Mouse (Mus musculus) heart, adult 2 months (tissue): ENCODE measurements around the gene Zfp157. TPM values are rescaled to one million over a fixed set of nuclear protein-coding genes. Genes with fewer than 3 reads are reported as not detected.
"Not testable (repeated sequence)": the region's sequence is repeated elsewhere in the genome, so short reads cannot be mapped to it uniquely, and the experiment has no call there.

ENCODE experiments used
- DNase-seq, 2 experiments: peaks; one replicate each; pipeline ENCODE4 v3.0.0; 2021
- H3K27ac ChIP-seq: fragments of 200-600 bp; 2 replicates; pipeline ENCODE4 v1.8.1; 2022
- H3K27me3 ChIP-seq: fragments of 200-500 bp; 2 replicates; pipeline ENCODE4 v1.6.1; 2012; ENCODE audit warnings: mild to moderate bottlenecking, low read length, inconsistent platforms, mixed read lengths; ENCODE audit not compliant: control insufficient read depth, insufficient read depth
- H3K36me3 ChIP-seq: fragments of 200-500 bp; 2 replicates; pipeline ENCODE4 v1.6.1; 2012; ENCODE audit warnings: low read length, inconsistent platforms; ENCODE audit not compliant: control insufficient read depth, insufficient read depth
- H3K4me1 ChIP-seq: fragments of 200-500 bp; 2 replicates; pipeline ENCODE4 v1.6.1; 2011; ENCODE audit warnings: low read length; ENCODE audit not compliant: control insufficient read depth, insufficient read depth
- H3K4me3 ChIP-seq: fragments of 200-600 bp; 2 replicates; pipeline ENCODE4 v1.8.1; 2022
- H3K79me2 ChIP-seq: fragments of 200-500 bp; replicated peaks from 2 replicates; pipeline ENCODE4 v1.6.1; 2012; ENCODE audit warnings: mild to moderate bottlenecking, inconsistent platforms, low read length, moderate library complexity, mixed read lengths; ENCODE audit not compliant: control insufficient read depth, insufficient read depth
- H3K9ac ChIP-seq: fragments of 200-500 bp; 2 replicates; pipeline ENCODE4 v1.6.1; 2012; ENCODE audit warnings: low read depth, mild to moderate bottlenecking, control low read depth, inconsistent platforms, low read length, mixed read lengths
- CTCF ChIP-seq: fragments of 200-600 bp; IDR thresholded peaks from 2 replicates; pipeline ENCODE4 v1.8.1; 2022; ENCODE audit warnings: antibody characterized with exemption, mild to moderate bottlenecking, moderate library complexity
- EP300 ChIP-seq: fragments of 200-500 bp; IDR thresholded peaks from 2 replicates; pipeline ENCODE4 v1.6.1; 2011; ENCODE audit warnings: low read depth, low read length, control low read depth; ENCODE audit not compliant: insufficient read depth
- POLR2A ChIP-seq: fragments of 200-500 bp; IDR thresholded peaks from 2 replicates; pipeline ENCODE4 v1.6.1; 2011; ENCODE audit warnings: mild to moderate bottlenecking, low read depth, low read length, control low read depth; ENCODE audit not compliant: insufficient read depth
- WGBS: fragments of 180-500 bp; shearing (Covaris S2); methylation state at CpG from one replicate; pipeline ENCODE4 v1.1.7; 2018; 5-methylcytosine and 5-hydroxymethylcytosine counted together
- intact Hi-C: fragments of 180-260 bp; cut with DNase I; formaldehyde crosslinking; loops from one replicate; pipeline ENCODE4 v1.15.1; 2025
- long read RNA-seq: library from polyadenylated mRNA; stranded (forward); transcript quantifications from one replicate; pipeline ENCODE4 v2.0.0, GENCODE M21; 2021
- polyA plus RNA-seq: library from polyadenylated mRNA; depleted of rRNA; stranded (reverse); fragments of >200 nt; gene quantifications from 2 replicates; pipeline ENCODE4 v1.2.3, GENCODE M21; 2012; rRNA removed
- total RNA-seq, 2 experiments: library from RNA; stranded (reverse); gene quantifications; 2 replicates each; pipeline ENCODE4 v1.2.3; 2021

The Zfp157 gene
- total RNA-seq (1 to 10 TPM; 3.5 to 4.5 TPM), polyA plus RNA-seq (1.9 and 5.5 TPM in 2 replicates)
- long read RNA-seq, full-length matches to known transcripts, result 1 of 4 reads
- long read RNA-seq, partial matches to known transcripts, result 0 of 4 reads
- long read RNA-seq, other reads (novel, unspliced or antisense), result 3 of 4 reads

GRCm38 (mm10) chr5:138441286-138442194, at the start of gene Zfp157:
Zfp157 (plus strand) TSS chr5:138441468.
- H3K9ac ChIP-seq, result peak within 1 kb of the TSS; percentile 93
- intact Hi-C loops, result no loop called here
- no peaks in the 10 kb centered on the region; the same call in none of the 2 replicates for H3K79me2 ChIP-seq
- H3K4me1 ChIP-seq, result peaks cover 2% of the 10 kb centered on the region; the same call in 1 of the 2 replicates
- peak within 1 kb of the TSS; percentile 87 for H3K27ac ChIP-seq
- peak; percentile 85 to 91 for DNase-seq
- WGBS, result under 1% methylated on average over 49 of the region's 49 CpGs
- peak within 1 kb of the TSS; percentile 62 for H3K4me3 ChIP-seq
- no peak for TF ChIP-seq EP300
- no peak for TF ChIP-seq CTCF
- TF ChIP-seq POLR2A, result peak; percentile 87
- no peaks in the 10 kb centered on the region for H3K27me3 ChIP-seq
- H3K36me3 ChIP-seq, result peaks cover 3% of the 10 kb centered on the region

- Histone ChIP-seq H3K27me3 (no peaks in the 10 kb centered on the region), H3K9ac (no peak overlapping the region), H3K27ac (no peak overlapping the region), H3K79me2 (no peaks in the 10 kb centered on the region), H3K36me3 (no peaks in the 10 kb centered on the region), H3K4me3 (no peak overlapping the region), H3K4me1 (no peaks in the 10 kb centered on the region)
- TF ChIP-seq POLR2A (no peak), CTCF (no peak), EP300 (no peak)
- WGBS, result 53% methylated on average over 2 of the region's 2 CpGs
- no peak for DNase-seq
- intact Hi-C loops, result no loop called here
Observed at GRCm38 (mm10) chr5:138397795-138398337, 43.4 kb upstream of the Zfp157 start.

- H3K79me2 ChIP-seq, H3K36me3 ChIP-seq, H3K27me3 ChIP-seq, intact Hi-C loops, DNase-seq, H3K4me3 ChIP-seq, H3K4me1 ChIP-seq, H3K9ac ChIP-seq, H3K27ac ChIP-seq: not testable (repeated sequence)
Observed at GRCm38 (mm10) chr5:138400431-138400830, 40.8 kb upstream of the Zfp157 start.

- peaks cover 10% of the 10 kb centered on the region for H3K36me3 ChIP-seq
Observed at GRCm38 (mm10) chr5:138458371-138458770, 17.1 kb downstream of the Zfp157 start.

GRCm38 (mm10) chr5:138459107-138459506, 17.8 kb downstream of the Zfp157 start:
- DNase-seq, result no peak
- Histone ChIP-seq H3K27ac (no peak overlapping the region), H3K79me2 (no peaks in the 10 kb centered on the region), H3K4me3 (no peak overlapping the region), H3K4me1 (no peaks in the 10 kb centered on the region), H3K9ac (no peak overlapping the region), H3K36me3 (peaks cover 10% of the 10 kb centered on the region), H3K27me3 (no peaks in the 10 kb centered on the region)
- intact Hi-C loops, result no loop called here
- TF ChIP-seq POLR2A (no peak), CTCF (no peak), EP300 (no peak)
- 93% methylated on average over 1 of the region's 1 CpGs for WGBS

More at GRCm38 (mm10) chr5:138458371-138458770, 17.1 kb downstream of the Zfp157 start:
- DNase-seq, result no peak
- H3K9ac ChIP-seq, result no peak overlapping the region
- no peak overlapping the region for H3K27ac ChIP-seq
- WGBS, result 98% methylated on average over 4 of the region's 4 CpGs
- TF ChIP-seq POLR2A (no peak), EP300 (no peak), CTCF (no peak)
- no peaks in the 10 kb centered on the region for H3K27me3 ChIP-seq
- intact Hi-C loops, result no loop called here
- H3K4me1 ChIP-seq, result no peaks in the 10 kb centered on the region
- H3K4me3 ChIP-seq, result no peak overlapping the region
- H3K79me2 ChIP-seq, result no peaks in the 10 kb centered on the region

GRCm38 (mm10) chr5:138473601-138474000, 32.3 kb downstream of the Zfp157 start:
- no peak overlapping the region for H3K9ac ChIP-seq
- 19% methylated on average over 6 of the region's 6 CpGs for WGBS
- H3K79me2 ChIP-seq, result no peaks in the 10 kb centered on the region
- H3K36me3 ChIP-seq, result no peaks in the 10 kb centered on the region
- H3K27me3 ChIP-seq, result no peaks in the 10 kb centered on the region
- H3K27ac ChIP-seq, result no peak overlapping the region
- intact Hi-C loops, result loop anchor here (5.0 kb wide), 1 partner anchor 251 kb away; no protein-coding TSS in a partner anchor
- no peaks in the 10 kb centered on the region for H3K4me1 ChIP-seq
- H3K4me3 ChIP-seq, result no peak overlapping the region
- DNase-seq, result peak; percentile 31 to 56
- TF ChIP-seq POLR2A (no peak), CTCF (peak; percentile 72), EP300 (0 out of 2 replicates have a peak, but pooled peaks have one; percentile 43)

- WGBS, result 93% methylated on average over 12 of the region's 12 CpGs
- H3K27me3 ChIP-seq, H3K36me3 ChIP-seq, DNase-seq, H3K4me1 ChIP-seq, intact Hi-C loops, H3K79me2 ChIP-seq, H3K27ac ChIP-seq, H3K9ac ChIP-seq, H3K4me3 ChIP-seq: not testable (repeated sequence)
Observed at GRCm38 (mm10) chr5:138504548-138504947, 63.3 kb downstream of the Zfp157 start.
